Mouse (Mus musculus): ENCODE data around the gene Lcmt1.

The Lcmt1 gene

GRCm38 (mm10) chr7:123458309-123458708, 88.7 kb downstream of the Lcmt1 start:
- no peak for DNase-seq (ENCODE audit: low spot score)

GRCm38 (mm10) chr7:123459247-123459646, 89.7 kb downstream of the Lcmt1 start:
- peak; percentile 20 for DNase-seq (ENCODE audit: low spot score)

GRCm38 (mm10) chr7:123461316-123461715, 91.7 kb downstream of the Lcmt1 start:
- DNase-seq (ENCODE audit: low spot score): no peak

GRCm38 (mm10) chr7:123462070-123462501, 92.5 kb downstream of the Lcmt1 start, which contains the start of gene Aqp8:
Gene Aqp8, plus strand, starts transcription at chr7:123462291.
- DNase-seq (ENCODE audit: low spot score): peak; percentile 35

GRCm38 (mm10) chr7:123463569-123463968, 94.0 kb downstream of the Lcmt1 start:
- no peak for DNase-seq (ENCODE audit: low spot score)

GRCm38 (mm10) chr7:123465692-123466387, 96.3 kb downstream of the Lcmt1 start:
- DNase-seq (ENCODE audit: low spot score): no peak

GRCm38 (mm10) chr7:123467961-123468360, 98.4 kb downstream of the Lcmt1 start:
- no peak for DNase-seq (ENCODE audit: low spot score)

Measured in testis, postnatal 14 days (tissue).